Mouse (Mus musculus) liver, embryonic 14.5 days (tissue): ENCODE data around the gene Nprl3. TPM values are rescaled to one million over a fixed set of nuclear protein-coding genes. Genes with fewer than 3 reads are reported as not detected.
"Not testable (repeated sequence)": the region's sequence is repeated elsewhere in the genome, so short reads cannot be mapped to it uniquely, and the experiment has no call there.

ENCODE experiments used
- ATAC-seq: fragments of 200-750 bp; cut with Nextera tagmentation; 2 replicates; pipeline ENCODE4 v1.8.0; 2017; ENCODE audit warnings: moderate number of reproducible peaks, mild to moderate bottlenecking, moderate library complexity; ENCODE audit not compliant: insufficient read depth
- DNase-seq, 3 experiments: peaks; one replicate each; pipeline ENCODE4 v3.0.0-alpha.2; 2012 to 2013; ENCODE audit warnings: low read depth in 3 of 3, low spot score in 3 of 3
- H3K27ac ChIP-seq: fragments of 300-500 bp; sonication (generic); 2 replicates; pipeline ENCODE4 v1.5.1; 2014; ENCODE audit warnings: moderate library complexity, mild to moderate bottlenecking, control low read depth, inconsistent platforms
- H3K27me3 ChIP-seq: fragments of 300-500 bp; sonication (generic); 2 replicates; pipeline ENCODE4 v1.6.1; 2014; ENCODE audit warnings: mild to moderate bottlenecking, low read length, moderate library complexity; ENCODE audit not compliant: control insufficient read depth, insufficient read depth
- H3K36me3 ChIP-seq: fragments of 300-500 bp; sonication (generic); replicated peaks from 2 replicates; pipeline ENCODE4 v1.6.1; 2014; ENCODE audit warnings: low read depth; ENCODE audit not compliant: control insufficient read depth, insufficient read depth
- H3K4me1 ChIP-seq, 2 experiments: fragments of 200-500 bp in 1 of 2; fragments of 300-500 bp in 1 of 2; sonication (generic) in 1 of 2; replicated peaks; 2 replicates each; pipeline ENCODE4 v1.6.1; 2012 to 2014; ENCODE audit warnings: antibody characterized with exemption in 1 of 2, inconsistent platforms in 1 of 2, low read length in 1 of 2; ENCODE audit not compliant: control insufficient read depth in 2 of 2, insufficient read depth in 2 of 2
- H3K4me2 ChIP-seq: fragments of 300-500 bp; sonication (generic); 2 replicates; pipeline ENCODE4 v1.6.1; 2014; ENCODE audit warnings: low read depth, mild to moderate bottlenecking, control low read depth, moderate library complexity
- H3K4me3 ChIP-seq, 2 experiments: fragments of 200-500 bp in 1 of 2; fragments of 300-500 bp in 1 of 2; sonication (generic) in 1 of 2; 2 replicates each; pipeline ENCODE4 v1.5.1; 2012 to 2014; ENCODE audit warnings: low read depth in 2 of 2, low read length in 2 of 2, mild to moderate bottlenecking in 2 of 2, control low read depth in 1 of 2, inconsistent platforms in 1 of 2, moderate library complexity in 1 of 2; ENCODE audit not compliant: insufficient read depth in 1 of 2
- H3K9ac ChIP-seq: fragments of 300-500 bp; sonication (generic); replicated peaks from 2 replicates; pipeline ENCODE4 v1.6.1; 2014; ENCODE audit warnings: mild to moderate bottlenecking, control low read depth, moderate library complexity
- H3K9me3 ChIP-seq: fragments of 300-500 bp; sonication (generic); 2 replicates; pipeline ENCODE4 v1.6.1; 2016; ENCODE audit warnings: low read length, mixed read lengths; ENCODE audit not compliant: control insufficient read depth
- CTCF ChIP-seq: IDR thresholded peaks from 2 replicates; pipeline ENCODE4 v1.5.1; 2016; ENCODE audit warnings: antibody characterized with exemption, low read depth, control low read depth
- EP300 ChIP-seq: IDR thresholded peaks from 2 replicates; pipeline ENCODE4 v1.6.1; 2016; ENCODE audit warnings: antibody characterized with exemption, low read depth
- WGBS: fragments of 180-500 bp; shearing (Covaris S2); extraction: QIAGEN DNeasy Blood & Tissue Kit; methylation state at CpG from one replicate; pipeline ENCODE4 v1.1.7; 2014; ENCODE audit not compliant: insufficient replicate concordance; 5-methylcytosine and 5-hydroxymethylcytosine counted together
- polyA plus RNA-seq, 2 experiments: library from polyadenylated mRNA; depleted of rRNA in 1 of 2; stranded (reverse) in 1 of 2; unstranded in 1 of 2; fragments of >200 nt; fragmentation: Nextera tagmentation in 1 of 2; extraction: Ambion mirVana in 1 of 2; gene quantifications; 2 replicates each; pipeline versions ENCODE4 v1.2.1 to v1.2.3; 2012 to 2014

Gene Nprl3
- polyA plus RNA-seq, 2 experiments, result 16.8 to 36.8 TPM

DNA sequence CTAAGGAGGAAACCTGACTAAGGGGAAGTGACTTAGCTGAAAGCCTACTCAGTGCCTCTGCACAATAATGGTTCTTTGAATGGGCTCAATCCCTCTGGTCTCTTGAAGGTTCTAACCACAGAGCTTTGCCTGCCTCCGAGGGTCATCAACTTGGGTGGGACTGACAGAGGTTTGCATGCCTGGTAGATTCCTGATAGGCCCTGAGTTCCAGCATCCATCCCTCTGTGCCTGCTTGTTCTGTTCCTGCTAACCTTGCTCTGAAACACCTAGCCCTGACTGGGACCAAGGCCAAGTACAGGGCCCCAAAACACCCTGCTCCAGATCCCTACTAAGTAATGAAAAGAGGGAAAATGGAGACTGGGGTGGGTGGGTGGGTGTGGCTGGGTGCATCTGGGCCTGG is 35.9 kb upstream of the Nprl3 start:
- no peak for ATAC-seq
- Histone ChIP-seq H3K27ac (no peak overlapping the region), H3K4me3 (no peak overlapping the region), H3K4me2 (no peak overlapping the region), H3K36me3 (peaks cover 13% of the 10 kb centered on the region; the same call in 1 of the 2 replicates), H3K4me1 (peaks cover 3 to 19% of the 10 kb centered on the region in 2 experiments), H3K9ac (no peak overlapping the region), H3K27me3 (no peaks in the 10 kb centered on the region; the same call in 1 of the 2 replicates), H3K9me3 (no peaks in the 10 kb centered on the region)
- DNase-seq, result no peak
- WGBS, result 29% methylated on average over 1 of the region's 1 CpGs
- TF ChIP-seq EP300 (no peak), CTCF (no peak)

DNA sequence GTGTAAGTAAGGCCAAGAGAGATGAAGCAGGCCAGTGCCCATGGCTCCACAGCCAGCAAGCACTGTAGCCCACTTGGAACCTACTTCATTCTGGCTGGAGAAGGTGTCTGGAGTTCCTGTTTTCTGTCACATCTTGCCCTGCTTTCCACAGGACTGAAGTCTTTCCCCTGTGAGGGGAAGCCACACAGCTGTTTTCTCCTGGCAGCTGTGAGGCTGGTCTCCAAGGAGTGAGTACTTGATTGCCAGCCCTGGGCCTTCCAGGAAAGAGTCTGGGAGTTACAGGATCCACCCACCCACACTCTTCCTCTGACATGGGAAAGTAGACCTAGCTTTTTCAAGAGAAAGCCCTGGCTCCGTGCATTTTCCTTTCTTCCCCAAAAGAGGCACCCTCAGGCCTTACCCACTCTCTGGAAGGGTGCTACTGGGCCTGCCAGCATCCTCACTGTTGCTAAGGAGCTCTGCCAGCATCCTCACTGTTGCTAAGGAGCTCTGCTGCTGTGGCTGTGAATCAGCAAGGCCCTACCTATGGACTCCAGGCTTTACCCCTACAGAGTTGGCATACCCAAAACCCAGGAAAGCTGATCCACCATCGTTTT is 35.4 kb upstream of the Nprl3 start:
- ATAC-seq (no peak), DNase-seq (no peak)
- Histone ChIP-seq H3K4me2 (no peak overlapping the region), H3K27me3 (no peaks in the 10 kb centered on the region; the same call in 1 of the 2 replicates), H3K4me3 (no peak overlapping the region), H3K9ac (no peak overlapping the region), H3K27ac (no peak overlapping the region), H3K36me3 (peaks cover 13% of the 10 kb centered on the region; the same call in 1 of the 2 replicates), H3K4me1 (peaks cover 3 to 19% of the 10 kb centered on the region in 2 experiments), H3K9me3 (no peaks in the 10 kb centered on the region)
- TF ChIP-seq EP300 (no peak), CTCF (no peak)
- WGBS, result 34% methylated on average over 2 of the region's 2 CpGs

DNA sequence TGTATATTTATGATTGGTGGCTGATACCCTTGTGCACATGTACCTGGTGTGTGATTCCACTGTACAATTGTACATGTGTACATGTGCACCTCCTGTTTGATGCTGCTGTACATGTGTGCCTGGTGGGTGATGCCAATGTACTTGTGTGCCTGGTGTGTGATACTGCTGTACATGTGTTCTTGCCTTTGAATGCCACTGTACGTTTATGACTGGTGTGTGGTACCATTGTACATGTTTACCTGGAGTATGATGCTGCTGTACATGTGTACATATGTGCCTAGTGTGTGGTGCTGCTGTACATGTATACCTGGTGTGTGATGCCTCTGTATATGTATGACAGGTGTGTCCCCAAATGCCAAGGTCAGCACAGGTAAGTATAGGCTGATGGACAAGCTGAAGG is 34.0 kb upstream of the Nprl3 start:
- peak overlapping the region in 1 of 2 experiments; percentile 51; a peak in 1 of 4 replicates for H3K4me3 ChIP-seq

DNA sequence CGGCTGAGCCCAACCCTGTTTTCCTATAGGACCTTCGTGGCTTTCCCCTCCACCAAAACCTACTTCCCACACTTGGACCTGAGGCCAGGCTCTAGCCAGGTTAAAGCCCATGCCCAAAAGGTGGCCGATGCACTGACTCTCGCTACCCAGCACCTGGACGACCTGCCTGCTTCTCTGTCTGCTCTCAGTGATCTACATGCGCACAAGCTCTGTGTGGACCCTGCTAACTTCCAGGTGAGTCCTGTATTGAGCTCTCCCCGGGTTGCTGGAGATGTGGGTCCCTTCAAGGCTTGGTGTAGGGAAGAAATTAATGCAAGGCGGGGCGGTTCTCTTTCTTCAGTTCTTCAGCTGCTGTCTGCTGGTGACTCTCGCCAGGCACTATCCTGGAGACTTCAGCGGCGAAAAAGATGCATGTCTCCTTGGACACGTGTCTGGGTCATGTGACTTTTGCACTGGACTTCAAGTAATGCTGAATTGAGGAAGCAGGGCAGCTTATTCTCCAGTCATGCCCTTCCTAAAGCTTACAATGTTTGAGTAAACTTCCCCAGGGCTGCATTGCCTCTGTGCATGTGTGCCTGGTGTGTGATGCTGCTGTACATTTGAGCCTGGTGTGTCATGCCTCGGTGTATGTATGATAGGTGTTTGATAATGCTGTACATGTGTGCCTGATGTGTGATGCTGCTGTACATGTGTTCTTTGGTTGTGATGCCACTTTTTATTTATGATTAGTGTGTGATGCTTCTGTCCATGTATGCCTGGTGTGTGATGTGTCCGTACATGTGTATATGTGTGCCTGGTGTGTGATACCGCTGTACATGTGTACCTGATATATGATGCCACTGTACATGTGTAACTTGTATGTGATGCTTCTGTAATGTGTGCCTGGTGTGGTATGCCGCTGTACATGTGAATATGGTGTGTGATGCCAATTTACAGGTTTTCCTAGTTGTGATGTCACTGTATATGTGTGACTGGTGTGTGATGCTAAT is 33.1 kb upstream of the Nprl3 start:
- TF ChIP-seq EP300 (no peak), CTCF (no peak)
- Histone ChIP-seq H3K27ac (peak overlapping the region; percentile 87), H3K27me3 (no peaks in the 10 kb centered on the region; the same call in 1 of the 2 replicates), H3K36me3 (peaks cover 13% of the 10 kb centered on the region; the same call in 1 of the 2 replicates), H3K4me2 (peak overlapping the region; percentile 61), H3K4me3 (peak overlapping the region; percentile 51 to 69), H3K4me1 (peaks cover 0 to 8% of the 10 kb centered on the region in 2 experiments), H3K9ac (peak overlapping the region; percentile 66), H3K9me3 (no peaks in the 10 kb centered on the region)
- no peak for ATAC-seq
- no peak for DNase-seq
- 48% methylated on average over 14 of the region's 17 CpGs for WGBS

More for the DNA sequence above, 34.0 kb upstream of the Nprl3 start:
- TF ChIP-seq CTCF (no peak), EP300 (no peak)
- H3K9ac ChIP-seq, result no peak overlapping the region
- no peaks in the 10 kb centered on the region; the same call in 1 of the 2 replicates for H3K27me3 ChIP-seq
- 50% methylated on average over 1 of the region's 1 CpGs for WGBS
- H3K4me1 ChIP-seq, result peaks cover under 1 to 11% of the 10 kb centered on the region in 2 experiments
- ATAC-seq (no peak), DNase-seq (no peak)
- no peaks in the 10 kb centered on the region for H3K9me3 ChIP-seq
- H3K36me3 ChIP-seq, result peaks cover 13% of the 10 kb centered on the region; the same call in 1 of the 2 replicates
- no peak overlapping the region for H3K27ac ChIP-seq
- peak overlapping the region; percentile 61 for H3K4me2 ChIP-seq

DNA sequence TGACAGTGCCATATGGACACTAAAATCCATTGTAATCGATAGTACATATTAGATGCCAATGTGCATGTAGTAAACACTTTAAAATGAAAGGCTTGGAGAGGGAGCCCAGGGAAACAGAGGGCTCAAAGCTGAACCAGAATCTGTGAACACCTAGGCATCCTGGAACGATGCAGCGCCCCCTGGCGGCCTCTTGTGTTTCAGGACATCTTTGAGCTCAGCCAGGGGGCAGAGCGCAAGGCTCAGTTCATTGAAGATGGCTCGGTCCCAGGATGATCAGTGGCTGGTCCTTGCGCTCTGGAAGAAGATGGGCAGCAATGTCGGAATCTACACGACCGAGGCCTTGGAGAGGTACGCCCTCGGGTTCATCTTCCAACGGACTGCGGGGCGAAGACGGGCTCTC is 32.4 kb upstream of the Nprl3 start, which contains the start of gene Hbq1a:
TSS of gene Hbq1a (plus strand) at position 205 of the 400 bp plus-strand sequence.
- Histone ChIP-seq H3K4me3 (peak within 1 kb of the TSS; percentile 51 to 69), H3K4me2 (peak within 1 kb of the TSS; percentile 61), H3K9ac (peak within 1 kb of the TSS; percentile 66), H3K27ac (peak within 1 kb of the TSS; percentile 87), H3K4me1 (peaks cover 4 to 15% of the 10 kb centered on the region in 2 experiments), H3K36me3 (peaks cover 19% of the 10 kb centered on the region)
- 5% methylated on average over 16 of the region's 16 CpGs for WGBS
- 0 out of 2 replicates have a peak, but pooled peaks have one; percentile 10 for TF ChIP-seq EP300
- peak; percentile 95 for TF ChIP-seq CTCF
- not testable (repeated sequence) for H3K27me3 ChIP-seq, ATAC-seq, H3K9me3 ChIP-seq
- peak in 1 of 3 experiments; percentile 53 for DNase-seq
